Mouse (Mus musculus) urinary bladder, postnatal 14 days (tissue): ENCODE measurements around the gene 4921536K21Rik.

Experiments
- DNase-seq: peaks from one replicate; pipeline ENCODE4 v3.0.0; 2021; ENCODE audit warnings: low spot score

The 4921536K21Rik gene

GRCm38 (mm10) chr11:3855846-3856245 is 39.1 kb downstream of the 4921536K21Rik start:
- DNase-seq, result no peak

- DNase-seq, result no peak
Observed at GRCm38 (mm10) chr11:3854156-3854555, 40.7 kb downstream of the 4921536K21Rik start.

GRCm38 (mm10) chr11:3853481-3854034 is 41.3 kb downstream of the 4921536K21Rik start:
- no peak for DNase-seq

- no peak for DNase-seq
Observed at GRCm38 (mm10) chr11:3853031-3853430, 41.9 kb downstream of the 4921536K21Rik start.

GRCm38 (mm10) chr11:3851872-3852271 is 43.0 kb downstream of the 4921536K21Rik start:
- DNase-seq, result no peak

GRCm38 (mm10) chr11:3850746-3851277 is 44.1 kb downstream of the 4921536K21Rik start:
- no peak for DNase-seq

- DNase-seq, result no peak
Observed at GRCm38 (mm10) chr11:3850315-3850614, 44.6 kb downstream of the 4921536K21Rik start.

GRCm38 (mm10) chr11:3849469-3850314 is 45.2 kb downstream of the 4921536K21Rik start:
- DNase-seq, result no peak

- DNase-seq, result no peak
Observed at GRCm38 (mm10) chr11:3846351-3846750, 48.5 kb downstream of the 4921536K21Rik start.

GRCm38 (mm10) chr11:3843943-3844734 is 50.8 kb downstream of the 4921536K21Rik start:
- no peak for DNase-seq
